Mouse (Mus musculus): ENCODE results near the gene Ubqln4.

DNA sequence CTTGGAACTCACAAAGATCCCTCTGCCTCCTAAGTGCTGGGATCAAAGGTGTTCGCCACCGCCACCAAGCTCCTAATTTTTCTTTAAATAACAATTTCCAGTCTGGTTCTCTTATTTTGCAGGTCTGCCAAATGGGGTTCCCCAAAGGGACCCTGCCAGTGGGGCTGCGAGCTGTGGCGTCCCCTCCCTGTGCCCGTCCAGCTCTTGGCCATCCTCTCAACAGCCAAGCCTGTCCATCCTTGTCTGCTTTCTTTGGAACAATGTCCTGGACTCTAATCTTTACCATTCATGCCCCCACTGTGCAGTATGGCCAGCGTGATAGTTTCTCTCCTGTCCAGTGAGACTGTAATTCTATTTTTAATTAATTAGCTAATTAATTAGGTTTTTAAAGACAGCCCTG is 32.4 kb upstream of the Ubqln4 start:
- TF ChIP-seq CTCF (IDR thresholded peaks at IDR 0.05) = no peak
- TF ChIP-seq EP300 (IDR thresholded peaks at IDR 0.05) = no peak

Measured in lung, postnatal 0 days (tissue).